Mouse (Mus musculus): ENCODE data around the gene Kdm4a. TPM values are rescaled to one million over a fixed set of nuclear protein-coding genes. Genes with fewer than 3 reads are reported as not detected.

Kdm4a gene
- polyA plus RNA-seq, 1 experiment from 2014 or later, result 7.8 TPM

DNA sequence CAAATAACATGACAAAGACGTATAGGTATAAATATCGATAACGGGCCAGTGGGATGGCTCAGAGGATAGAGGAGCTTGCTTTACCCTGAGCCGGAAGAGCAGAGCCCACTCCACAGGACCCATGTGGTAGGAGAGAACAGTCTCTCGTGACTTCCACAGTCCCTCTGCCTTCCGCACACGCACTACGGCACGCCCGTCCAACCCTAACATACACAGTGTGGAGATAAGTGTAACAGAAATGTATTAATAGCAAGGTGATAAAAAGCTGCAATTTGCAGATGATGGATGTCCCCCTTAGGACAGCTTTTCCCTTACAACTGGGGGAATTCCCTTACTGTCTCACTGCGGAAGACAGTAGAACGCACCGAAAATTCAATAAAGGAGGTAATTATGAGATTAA lies 70.2 kb downstream of the Kdm4a start:
- 44% methylated on average over 13 of the region's 13 CpGs for WGBS (ENCODE audit: insufficient replicate concordance)
- ATAC-seq (ENCODE audit: low read depth), result peak; percentile 84
- peak overlapping the region; percentile 46 for H3K4me2 ChIP-seq

GRCm38 (mm10) chr4:118108779-118109178 lies 71.1 kb downstream of the Kdm4a start:
- Histone ChIP-seq H3K9ac (peak overlapping the region; percentile 49; the same call in 1 of the 2 replicates), H3K4me2 (peak overlapping the region; percentile 46), H3K9me3 (replicated peaks) (no peaks in the 10 kb centered on the region; the same call in 1 of the 2 replicates), H3K27me3 (no peaks in the 10 kb centered on the region), H3K36me3 (peaks cover 5% of the 10 kb centered on the region; the same call in 1 of the 2 replicates), H3K4me3 (replicated peaks) (no peak overlapping the region), H3K27ac (peak overlapping the region; percentile 70), H3K4me1 (replicated peaks) (peaks cover 39% of the 10 kb centered on the region)
- ATAC-seq (ENCODE audit: low read depth), result peak; percentile 50
- peak; percentile 18 for DNase-seq
- 46% methylated on average over 7 of the region's 7 CpGs for WGBS (ENCODE audit: insufficient replicate concordance)

More for the DNA sequence above, 70.2 kb downstream of the Kdm4a start:
- H3K9ac ChIP-seq, result peak overlapping the region; percentile 49; the same call in 1 of the 2 replicates
- H3K4me3 ChIP-seq (replicated peaks), result no peak overlapping the region
- peak; percentile 23 for DNase-seq
- H3K27ac ChIP-seq, result peak overlapping the region; percentile 70
- H3K27me3 ChIP-seq, result no peaks in the 10 kb centered on the region
- H3K36me3 ChIP-seq, result peaks cover 5% of the 10 kb centered on the region; the same call in 1 of the 2 replicates
- peaks cover 43% of the 10 kb centered on the region for H3K4me1 ChIP-seq (replicated peaks)
- no peaks in the 10 kb centered on the region; the same call in 1 of the 2 replicates for H3K9me3 ChIP-seq (replicated peaks)

GRCm38 (mm10) chr4:118105256-118106053 lies 74.4 kb downstream of the Kdm4a start:
- peak; percentile 71 for ATAC-seq (ENCODE audit: low read depth)
- peaks cover 5% of the 10 kb centered on the region; the same call in 1 of the 2 replicates for H3K36me3 ChIP-seq
- H3K9ac ChIP-seq, result no peak overlapping the region
- H3K4me3 ChIP-seq (replicated peaks), result no peak overlapping the region
- no peak overlapping the region for H3K27ac ChIP-seq
- no peaks in the 10 kb centered on the region for H3K27me3 ChIP-seq
- WGBS (ENCODE audit: insufficient replicate concordance), result 65% methylated on average over 3 of the region's 3 CpGs
- H3K9me3 ChIP-seq (replicated peaks), result no peaks in the 10 kb centered on the region; the same call in 1 of the 2 replicates
- DNase-seq, result no peak
- H3K4me2 ChIP-seq, result no peak overlapping the region
- peaks cover 33% of the 10 kb centered on the region for H3K4me1 ChIP-seq (replicated peaks)

- no peaks in the 10 kb centered on the region; the same call in 1 of the 2 replicates for H3K9me3 ChIP-seq (replicated peaks)
- H3K36me3 ChIP-seq, result peaks cover 5% of the 10 kb centered on the region; the same call in 1 of the 2 replicates
- H3K4me2 ChIP-seq, result no peak overlapping the region
- no peak overlapping the region for H3K27ac ChIP-seq
- H3K4me1 ChIP-seq (replicated peaks), result peaks cover 19% of the 10 kb centered on the region
- H3K9ac ChIP-seq, result no peak overlapping the region
- no peaks in the 10 kb centered on the region for H3K27me3 ChIP-seq
- no peak for DNase-seq
- no peak for ATAC-seq (ENCODE audit: low read depth)
- 71% methylated on average over 8 of the region's 8 CpGs for WGBS (ENCODE audit: insufficient replicate concordance)
- no peak overlapping the region for H3K4me3 ChIP-seq (replicated peaks)
Measured at GRCm38 (mm10) chr4:118103280-118103830, 76.5 kb downstream of the Kdm4a start.

- no peak overlapping the region for H3K27ac ChIP-seq
Measured at GRCm38 (mm10) chr4:118101497-118101896, 78.3 kb downstream of the Kdm4a start.

DNA sequence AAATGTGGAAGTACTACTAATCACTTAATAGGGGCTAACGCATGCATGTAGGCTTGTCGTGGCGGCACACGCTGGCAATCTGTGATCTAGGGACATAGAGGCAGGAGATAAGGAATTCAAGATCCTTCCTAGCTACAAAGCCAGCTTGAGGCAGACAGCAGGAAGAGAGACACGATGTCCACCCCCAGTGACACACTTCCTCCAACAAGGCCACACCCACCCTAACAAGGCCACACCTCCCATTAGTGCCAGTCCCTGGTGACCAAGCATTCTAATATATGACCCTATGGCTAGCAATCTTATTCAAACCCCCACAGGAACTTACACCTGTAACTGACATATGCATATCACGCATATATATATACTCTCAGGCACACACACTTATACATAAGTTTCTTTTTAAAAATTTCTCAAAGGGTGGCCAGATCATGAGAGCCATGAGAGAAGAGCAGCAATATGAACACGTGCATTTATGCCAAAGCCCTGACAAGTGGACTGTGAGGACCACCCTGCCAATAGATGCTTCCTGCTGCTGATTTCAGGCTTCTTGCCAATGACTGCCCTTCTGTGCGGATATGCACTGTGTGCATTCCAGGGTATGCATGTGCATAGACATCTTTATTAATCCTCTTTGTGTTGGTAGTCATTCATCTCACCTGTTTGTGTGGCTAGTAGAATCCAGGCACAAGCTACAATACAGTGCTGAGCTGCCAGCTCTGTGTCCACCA lies 80.0 kb downstream of the Kdm4a start:
- Histone ChIP-seq H3K9ac (no peak overlapping the region), H3K4me3 (replicated peaks) (no peak overlapping the region), H3K4me2 (no peak overlapping the region), H3K36me3 (no peaks in the 10 kb centered on the region), H3K27ac (no peak overlapping the region; the same call in 1 of the 2 replicates), H3K4me1 (replicated peaks) (peaks cover 8% of the 10 kb centered on the region), H3K9me3 (replicated peaks) (no peaks in the 10 kb centered on the region), H3K27me3 (no peaks in the 10 kb centered on the region)
- WGBS (ENCODE audit: insufficient replicate concordance), result 56% methylated on average over 8 of the region's 8 CpGs
- DNase-seq (no peak), ATAC-seq (ENCODE audit: low read depth) (no peak)

More at GRCm38 (mm10) chr4:118101497-118101896, 78.3 kb downstream of the Kdm4a start:
- Histone ChIP-seq H3K4me3 (replicated peaks) (no peak overlapping the region), H3K36me3 (no peaks in the 10 kb centered on the region), H3K4me1 (replicated peaks) (peaks cover 16% of the 10 kb centered on the region), H3K9me3 (replicated peaks) (no peaks in the 10 kb centered on the region), H3K9ac (no peak overlapping the region), H3K27me3 (no peaks in the 10 kb centered on the region), H3K4me2 (no peak overlapping the region)
- ATAC-seq (ENCODE audit: low read depth), result no peak
- DNase-seq, result no peak
- 62% methylated on average over 6 of the region's 6 CpGs for WGBS (ENCODE audit: insufficient replicate concordance)

DNA sequence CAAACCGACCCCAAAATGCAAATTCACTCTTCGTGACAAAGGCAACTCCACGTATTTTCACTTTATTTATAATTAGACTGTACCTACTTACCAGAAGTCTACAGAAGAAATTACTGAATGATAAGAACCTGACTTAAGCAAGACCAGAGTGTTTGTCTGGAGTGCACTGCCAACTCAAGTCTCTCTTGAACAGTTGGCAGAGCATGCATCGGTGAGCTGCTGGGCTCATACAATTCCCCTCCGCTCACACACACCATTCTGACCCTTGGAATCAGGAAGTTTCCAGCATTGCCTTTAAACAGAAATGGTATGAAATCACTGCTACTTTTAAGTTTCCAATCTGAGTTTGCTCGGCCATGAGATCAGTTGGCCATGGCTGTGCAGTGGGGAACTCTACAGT lies 81.3 kb downstream of the Kdm4a start:
- Histone ChIP-seq H3K9me3 (replicated peaks) (no peaks in the 10 kb centered on the region), H3K36me3 (no peaks in the 10 kb centered on the region), H3K9ac (no peak overlapping the region), H3K27ac (no peak overlapping the region), H3K4me3 (replicated peaks) (no peak overlapping the region), H3K27me3 (no peaks in the 10 kb centered on the region), H3K4me1 (replicated peaks) (peaks cover 8% of the 10 kb centered on the region), H3K4me2 (no peak overlapping the region)
- 80% methylated on average over 6 of the region's 6 CpGs for WGBS (ENCODE audit: insufficient replicate concordance)
- DNase-seq, result no peak
- no peak for ATAC-seq (ENCODE audit: low read depth)

- no peak for DNase-seq
- Histone ChIP-seq H3K27me3 (no peaks in the 10 kb centered on the region), H3K4me2 (no peak overlapping the region), H3K9me3 (replicated peaks) (no peaks in the 10 kb centered on the region), H3K4me1 (replicated peaks) (peaks cover 5% of the 10 kb centered on the region), H3K27ac (no peak overlapping the region), H3K36me3 (no peaks in the 10 kb centered on the region), H3K4me3 (replicated peaks) (no peak overlapping the region), H3K9ac (no peak overlapping the region)
- no peak for ATAC-seq (ENCODE audit: low read depth)
- WGBS (ENCODE audit: insufficient replicate concordance), result 70% methylated on average over 6 of the region's 6 CpGs
Measured at GRCm38 (mm10) chr4:118096069-118096468, 83.8 kb downstream of the Kdm4a start.

DNA sequence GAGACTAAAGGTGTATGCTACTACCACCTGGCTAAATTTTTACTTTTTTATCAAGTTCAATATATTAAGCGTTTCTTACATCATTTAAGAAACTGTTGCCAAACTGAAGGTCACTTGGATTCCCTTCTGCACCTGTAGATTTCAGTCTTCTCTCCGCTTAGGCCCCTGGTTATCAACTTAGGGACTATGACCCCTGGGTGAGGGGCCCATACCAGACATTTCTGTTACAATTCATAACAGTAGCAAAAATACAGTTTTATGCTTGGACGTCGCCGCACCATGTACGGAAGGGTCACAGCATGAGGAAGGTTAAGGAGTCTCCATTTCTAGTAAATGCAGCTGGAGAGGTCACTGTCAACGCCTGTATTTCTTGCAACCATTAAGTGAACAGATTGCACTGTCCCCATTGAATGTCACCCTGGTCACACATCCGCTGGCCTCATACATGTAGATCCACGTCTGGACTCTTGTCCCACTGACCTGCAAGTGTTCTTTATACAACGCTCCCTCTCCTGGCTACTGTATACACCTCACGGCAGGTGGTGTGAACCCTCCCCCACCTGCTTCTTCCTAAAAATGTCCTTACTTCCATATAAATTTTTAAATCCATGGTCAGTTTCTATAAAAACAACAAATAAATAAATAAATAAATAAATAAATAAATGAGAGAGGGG lies 86.9 kb downstream of the Kdm4a start:
- WGBS (ENCODE audit: insufficient replicate concordance), result 86% methylated on average over 11 of the region's 11 CpGs
- DNase-seq, result no peak
- Histone ChIP-seq H3K4me2 (no peak overlapping the region), H3K9ac (no peak overlapping the region), H3K4me1 (replicated peaks) (peaks cover 14% of the 10 kb centered on the region), H3K27ac (no peak overlapping the region), H3K9me3 (replicated peaks) (no peaks in the 10 kb centered on the region), H3K36me3 (no peaks in the 10 kb centered on the region), H3K27me3 (no peaks in the 10 kb centered on the region), H3K4me3 (replicated peaks) (no peak overlapping the region)
- no peak for ATAC-seq (ENCODE audit: low read depth)

GRCm38 (mm10) chr4:118090449-118090848 lies 89.4 kb downstream of the Kdm4a start:
- no peak overlapping the region for H3K9ac ChIP-seq
- H3K27me3 ChIP-seq, result no peaks in the 10 kb centered on the region
- H3K9me3 ChIP-seq (replicated peaks), result no peaks in the 10 kb centered on the region
- H3K27ac ChIP-seq, result no peak overlapping the region
- no peak for DNase-seq
- no peak overlapping the region for H3K4me2 ChIP-seq
- WGBS (ENCODE audit: insufficient replicate concordance), result 79% methylated on average over 11 of the region's 11 CpGs
- peaks cover 14% of the 10 kb centered on the region for H3K4me1 ChIP-seq (replicated peaks)
- H3K36me3 ChIP-seq, result no peaks in the 10 kb centered on the region
- no peak overlapping the region for H3K4me3 ChIP-seq (replicated peaks)
- no peak for ATAC-seq (ENCODE audit: low read depth)

DNA sequence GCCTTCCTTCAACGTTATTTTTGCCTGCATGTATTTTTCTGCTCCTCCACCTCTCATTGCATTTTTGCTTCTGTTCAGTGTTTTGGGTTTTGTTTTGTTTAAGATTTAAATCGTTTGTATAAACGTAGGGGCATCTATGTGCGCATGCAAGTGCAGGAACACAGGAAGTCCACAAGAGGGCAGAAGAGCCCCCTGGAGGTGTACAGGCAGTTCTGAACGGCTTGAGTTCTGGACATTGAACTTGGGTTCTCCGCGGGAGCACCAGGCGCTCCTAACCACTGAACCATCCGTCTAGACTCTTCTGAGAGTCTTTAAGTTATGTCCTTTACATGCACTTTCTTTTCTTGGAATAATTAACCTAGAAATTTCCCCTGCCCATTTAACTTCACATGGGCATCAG lies 89.9 kb downstream of the Kdm4a start:
- Histone ChIP-seq H3K9me3 (replicated peaks) (no peaks in the 10 kb centered on the region), H3K4me1 (replicated peaks) (peaks cover 14% of the 10 kb centered on the region), H3K36me3 (no peaks in the 10 kb centered on the region), H3K27ac (no peak overlapping the region; the same call in 1 of the 2 replicates), H3K27me3 (no peaks in the 10 kb centered on the region), H3K9ac (no peak overlapping the region), H3K4me2 (no peak overlapping the region), H3K4me3 (replicated peaks) (no peak overlapping the region)
- ATAC-seq (ENCODE audit: low read depth) (no peak), DNase-seq (no peak)
- 29% methylated on average over 9 of the region's 9 CpGs for WGBS (ENCODE audit: insufficient replicate concordance)

Data from liver, embryonic 13.5 days (tissue).